Mouse (Mus musculus): ENCODE measurements around the gene Hdac11.

GRCm38 (mm10) chr6:91128996-91129395 is 27.5 kb upstream of the Hdac11 start:
- TF ChIP-seq TAL1 (IDR thresholded peaks at IDR 0.05; ENCODE audit: low read length) (no peak), GATA1 (IDR thresholded peaks at IDR 0.05; ENCODE audit: low read length) (no peak)
